8 mouse cellular contexts compared by ENCODE assay signal in the genomic region with DNA sequence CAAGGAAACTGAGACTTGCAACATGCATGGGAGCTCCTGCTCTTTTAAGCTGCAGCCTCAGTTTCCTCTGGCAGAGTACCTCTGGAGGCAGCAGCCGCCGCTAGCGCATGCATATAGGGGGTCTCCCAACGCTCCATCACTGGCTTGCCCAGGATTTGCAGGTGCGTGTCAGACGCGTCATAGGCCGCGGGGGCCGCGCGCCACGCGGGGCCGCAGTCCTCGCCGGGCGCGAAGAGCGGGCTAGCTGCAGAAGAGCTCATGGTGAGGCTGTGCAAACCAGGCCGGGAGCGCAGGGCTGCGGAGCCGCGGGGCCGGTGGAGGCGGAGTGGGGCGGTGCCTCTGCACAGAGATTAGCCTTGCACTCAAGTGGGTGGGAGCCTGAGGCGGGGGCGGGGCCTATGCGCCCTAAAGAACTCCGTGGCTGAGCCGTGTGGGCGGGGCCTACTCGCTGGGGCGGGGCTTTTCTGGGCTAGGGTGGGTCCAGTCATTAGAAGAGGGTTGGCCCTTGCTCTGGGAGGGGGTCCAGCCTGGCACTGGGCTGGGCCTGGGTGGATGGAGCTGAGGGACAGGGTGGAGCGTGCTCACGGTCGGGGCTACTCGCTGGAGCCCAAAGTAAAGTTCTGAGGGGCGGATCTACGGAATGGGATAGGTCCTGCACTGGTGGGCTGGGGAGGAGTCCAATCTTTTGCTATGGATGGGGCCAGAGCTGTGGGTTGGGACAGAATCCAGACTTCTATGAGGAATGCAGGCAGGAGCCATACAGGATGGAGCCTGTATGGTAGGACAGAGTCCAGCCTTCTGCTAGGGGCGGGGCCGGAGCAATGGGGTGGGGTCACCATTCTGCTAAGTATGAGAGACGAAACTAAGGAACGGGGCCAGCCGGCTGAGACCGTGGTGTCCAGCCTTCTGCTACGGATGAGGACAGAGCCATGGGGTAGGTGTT. TPM values are rescaled to one million over a fixed set of nuclear protein-coding genes. Genes with fewer than 3 reads are reported as not detected.
A peak's percentile ranks its signal among the peaks of the same experiment; 100 is the strongest.
DNase-seq lines count a peak whose midpoint lies in the region; ATAC-seq and TF ChIP-seq lines count a peak whose summit lies in the region.

A gene (minus strand): TSS at position 371 of the 943 bp plus-strand sequence.
A gene (plus strand): TSS at position 845 of the 943 bp plus-strand sequence.

- POLR2A ChIA-PET in Patski (lab: Charles Lee), result interaction anchor here (1.1 to 1.6 kb wide), 2 partner anchors 9 to 11 kb away, joined by 3 to 6 read pairs; a partner anchor contains a TSS

- WGBS in hindbrain, embryonic 13.5 days, result under 1% methylated on average over 49 of the region's 49 CpGs

- TF ChIP-seq CTCF in Patski (IDR thresholded peaks at IDR 0.05), result no peak

- peak; percentile 73 for DNase-seq in Patski (ENCODE audit: low read depth, low spot score)
- peak; percentile 94 to 96 for DNase-seq in cerebellum, postnatal 14 days
- DNase-seq in frontal cortex, postnatal 14 days (ENCODE audit: low spot score in 2 of 2), result peak; percentile 86 to 90
- peak; percentile 82 to 88 for DNase-seq in layer of hippocampus, postnatal 25 days (ENCODE audit: extremely low spot score in 1 of 2, low spot score in 1 of 2)
- peak; percentile 97 for DNase-seq in lung, postnatal 25 days (ENCODE audit: low spot score)
- peak; percentile 97 for DNase-seq in retina, embryonic 14.5 days (ENCODE audit: low spot score)
- peak; percentile 96 for DNase-seq in thymus, postnatal 4 days

- H3K27me3 ChIP-seq in Patski, result no peaks in the 10 kb centered on the region
- no peaks in the 10 kb centered on the region for H3K27me3 ChIP-seq in hindbrain, embryonic 13.5 days

- peak within 1 kb of the TSS; percentile 45 for H3K4me3 ChIP-seq in hindbrain, embryonic 13.5 days

- peaks cover 33% of the 10 kb centered on the region for H3K36me3 ChIP-seq in hindbrain, embryonic 13.5 days

- in situ Hi-C loops in Patski (cut with MboI; ENCODE audit: low pct_unique_long_range_greater_than_20kb), result no loop called here

- CTCF ChIA-PET in Patski (lab: Charles Lee), result no interaction called here

- peak within 1 kb of the TSS; percentile 72 for H3K4me2 ChIP-seq in hindbrain, embryonic 13.5 days

- ATAC-seq in Patski, result peak; percentile 74
- ATAC-seq in hindbrain, embryonic 13.5 days (ENCODE audit: low FRiP score), result peak; percentile 78

- H3K9me3 ChIP-seq in hindbrain, embryonic 13.5 days, result no peaks in the 10 kb centered on the region

- H3K27ac ChIP-seq in hindbrain, embryonic 13.5 days, result peak within 1 kb of the TSS; percentile 89

- H3K4me1 ChIP-seq in hindbrain, embryonic 13.5 days (replicated peaks), result peaks cover 50% of the 10 kb centered on the region

- H3K9ac ChIP-seq in hindbrain, embryonic 13.5 days, result peak within 1 kb of the TSS; percentile 78

RNA-seq across cellular contexts. Expression of the first gene that starts in this region (rescaled TPM):
- polyA plus RNA-seq in Patski (2021), result 8.2 TPM
- 22.3 and 24.9 TPM in 2 replicates for polyA plus RNA-seq in hindbrain, embryonic 13.5 days (2015; fragmentation: Nextera tagmentation; extraction: Ambion mirVana)
- 10 to 100 TPM; 43.1 to 54.7 TPM for total RNA-seq in layer of hippocampus, postnatal 25 days (2021)

RNA-seq across cellular contexts. Expression of the second gene that starts in this region (rescaled TPM):
- polyA plus RNA-seq in Patski (2021), result 157 TPM
- 61.6 and 66.2 TPM in 2 replicates for polyA plus RNA-seq in hindbrain, embryonic 13.5 days (2015; fragmentation: Nextera tagmentation; extraction: Ambion mirVana)
- 10 to 100 TPM; 76.8 to 91.2 TPM for total RNA-seq in layer of hippocampus, postnatal 25 days (2021)

Comparison
In these comparisons a context has a peak if more than half of its experiments do, and no peak if none do; other contexts are left out.
1. Peak in every context shown above with its lines: DNase-seq, ATAC-seq, H3K4me3 ChIP-seq and H3K27ac ChIP-seq.